Mouse (Mus musculus) kidney, adult 2 months (tissue): ENCODE results near the gene Gm7138.

Experiments used
- CTCF ChIP-seq: fragments of 200-500 bp; conservative IDR thresholded peaks from 2 replicates; pipeline ENCODE4 v1.5.1; 2011; ENCODE audit warnings: low read depth, mild to moderate bottlenecking, control low read depth, low read length, moderate library complexity, mixed read lengths; ENCODE audit not compliant: insufficient read depth, insufficient read length
- POLR2A ChIP-seq: fragments of 200-500 bp; IDR thresholded peaks from one replicate; pipeline ENCODE4 v1.6.1; 2011; ENCODE audit warnings: low read depth, low read length, control low read depth

DNA sequence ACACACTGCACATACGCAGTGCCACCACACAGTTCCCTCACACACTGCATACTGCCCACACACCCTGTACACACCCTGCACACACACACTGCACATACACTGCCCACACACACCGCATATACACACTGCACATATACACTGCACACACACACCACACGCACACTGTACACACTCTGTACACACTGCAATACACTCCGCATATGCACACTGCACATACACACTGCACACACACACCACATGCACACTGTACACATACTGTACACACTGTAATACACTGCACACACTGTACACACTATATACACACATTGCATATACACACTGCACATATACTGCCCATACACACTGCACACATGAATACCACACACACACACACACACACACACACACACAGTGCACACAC, 41.8 kb upstream of the Gm7138 start:
- TF ChIP-seq CTCF (no peak), POLR2A (no peak)
